Mouse (Mus musculus) thymus, adult 2 months (tissue): ENCODE measurements around the gene 4930412O13Rik. TPM values are rescaled to one million over a fixed set of nuclear protein-coding genes. Genes with fewer than 3 reads are reported as not detected.

ENCODE experiments used
- DNase-seq: peaks from one replicate; pipeline ENCODE4 v3.0.0; 2021
- H3K27ac ChIP-seq: fragments of 200-500 bp; 2 replicates; pipeline ENCODE4 v1.5.1; 2012; ENCODE audit warnings: low read length, control low read depth; ENCODE audit not compliant: control insufficient read depth, insufficient read depth
- H3K27me3 ChIP-seq: fragments of 200-500 bp; 2 replicates; pipeline ENCODE4 v1.6.1; 2012; ENCODE audit warnings: mild to moderate bottlenecking, low read length, moderate library complexity, mixed read lengths; ENCODE audit not compliant: control insufficient read depth, insufficient read depth
- H3K36me3 ChIP-seq: fragments of 200-500 bp; 2 replicates; pipeline ENCODE4 v1.6.1; 2012; ENCODE audit warnings: mild to moderate bottlenecking, low read length, moderate library complexity; ENCODE audit not compliant: control insufficient read depth, insufficient read depth
- H3K4me1 ChIP-seq: fragments of 200-500 bp; replicated peaks from 2 replicates; pipeline ENCODE4 v1.6.1; 2012; ENCODE audit warnings: low read length; ENCODE audit not compliant: control insufficient read depth, insufficient read depth
- H3K4me3 ChIP-seq: fragments of 200-500 bp; 2 replicates; pipeline ENCODE4 v1.5.1; 2012; ENCODE audit warnings: mild to moderate bottlenecking, low read length, control low read depth, moderate library complexity; ENCODE audit not compliant: control insufficient read depth, insufficient read depth
- CTCF ChIP-seq: fragments of 200-500 bp; IDR thresholded peaks from 2 replicates; pipeline ENCODE4 v1.5.1; 2012; ENCODE audit warnings: mild to moderate bottlenecking, control low read depth, low read length, moderate library complexity, borderline replicate concordance; ENCODE audit not compliant: control insufficient read depth, poor library complexity, insufficient read depth; ENCODE audit errors: extremely low read depth
- POLR2A ChIP-seq: fragments of 200-500 bp; IDR thresholded peaks from 2 replicates; pipeline ENCODE4 v1.6.1; 2012; ENCODE audit warnings: mild to moderate bottlenecking, low read length, control low read depth, moderate library complexity; ENCODE audit not compliant: control insufficient read depth, poor library complexity, insufficient read depth; ENCODE audit errors: extremely low read depth
- WGBS: fragments of 180-500 bp; shearing (Covaris S2); methylation state at CpG from one replicate; pipeline ENCODE4 v1.1.7; 2018; 5-methylcytosine and 5-hydroxymethylcytosine counted together
- polyA plus RNA-seq: library from polyadenylated mRNA; depleted of rRNA; stranded (reverse); fragments of >200 nt; gene quantifications from 2 replicates; pipeline ENCODE4 v1.2.3, GENCODE M21; 2012

Gene 4930412O13Rik
- polyA plus RNA-seq, 1 experiment = not detected

GRCm38 (mm10) chr2:9875220-9875619 is 5.8 kb upstream of the 4930412O13Rik start:
- Histone ChIP-seq H3K4me3 (0 out of 2 replicates have a peak overlapping the region, but pooled peaks have one; percentile 14), H3K4me1 (peaks cover 40% of the 10 kb centered on the region), H3K36me3 (peaks cover 16% of the 10 kb centered on the region), H3K27ac (0 out of 2 replicates have a peak overlapping the region, but pooled peaks have one; percentile 31), H3K27me3 (no peaks in the 10 kb centered on the region)
- no peak for DNase-seq
- 80% methylated on average over 4 of the region's 4 CpGs for WGBS
- no peak for TF ChIP-seq CTCF
- TF ChIP-seq POLR2A = no peak

- WGBS = 36% methylated on average over 12 of the region's 12 CpGs
- TF ChIP-seq CTCF = no peak
- TF ChIP-seq POLR2A = no peak
- H3K36me3 ChIP-seq = peaks cover 16% of the 10 kb centered on the region
- H3K4me3 ChIP-seq = peak overlapping the region; percentile 32
- peak; percentile 63 for DNase-seq
- H3K4me1 ChIP-seq = peaks cover 39% of the 10 kb centered on the region
- H3K27ac ChIP-seq = peak overlapping the region; percentile 74
- H3K27me3 ChIP-seq = 0 out of 2 replicates have a peak, but pooled peaks cover under 1% of the 10 kb centered on the region
Measured at GRCm38 (mm10) chr2:9875676-9876357, 5.2 kb upstream of the 4930412O13Rik start.

- TF ChIP-seq POLR2A (no peak), CTCF (0 out of 2 replicates have a peak, but pooled peaks have one; percentile 22)
- Histone ChIP-seq H3K36me3 (peaks cover 16% of the 10 kb centered on the region), H3K4me3 (peak overlapping the region; percentile 99), H3K27ac (peak overlapping the region; percentile 74), H3K4me1 (peaks cover 38% of the 10 kb centered on the region), H3K27me3 (peaks cover 8% of the 10 kb centered on the region; the same call in 1 of the 2 replicates)
- 2% methylated on average over 31 of the region's 31 CpGs for WGBS
- DNase-seq = peak; percentile 56
Measured at GRCm38 (mm10) chr2:9876621-9877325, 4.3 kb upstream of the 4930412O13Rik start.

GRCm38 (mm10) chr2:9877326-9877690 is 3.7 kb upstream of the 4930412O13Rik start:
- TF ChIP-seq POLR2A (0 out of 2 replicates have a peak, but pooled peaks have one; percentile 36), CTCF (no peak)
- H3K4me3 ChIP-seq = peak overlapping the region; percentile 99
- H3K4me1 ChIP-seq = peaks cover 40% of the 10 kb centered on the region
- H3K36me3 ChIP-seq = peaks cover 16% of the 10 kb centered on the region
- H3K27me3 ChIP-seq = peaks cover 14% of the 10 kb centered on the region
- DNase-seq = peak; percentile 49
- H3K27ac ChIP-seq = peak overlapping the region; percentile 74
- under 1% methylated on average over 35 of the region's 35 CpGs for WGBS

- Histone ChIP-seq H3K27ac (peak overlapping the region; percentile 74), H3K27me3 (peaks cover 21% of the 10 kb centered on the region), H3K4me3 (peak overlapping the region; percentile 99), H3K4me1 (peaks cover 42% of the 10 kb centered on the region), H3K36me3 (peaks cover 16% of the 10 kb centered on the region)
- TF ChIP-seq POLR2A (no peak; the same call in 1 of the 2 replicates), CTCF (no peak)
- 0% methylated on average over 19 of the region's 19 CpGs for WGBS
- DNase-seq = peak; percentile 54
Measured at GRCm38 (mm10) chr2:9877966-9878563, 3.0 kb upstream of the 4930412O13Rik start.

- Histone ChIP-seq H3K4me1 (peaks cover 44% of the 10 kb centered on the region), H3K27ac (peak overlapping the region; percentile 75), H3K4me3 (peak overlapping the region; percentile 99), H3K36me3 (peaks cover 14% of the 10 kb centered on the region), H3K27me3 (peaks cover 25% of the 10 kb centered on the region)
- peak; percentile 84 for DNase-seq
- WGBS = under 1% methylated on average over 31 of the region's 33 CpGs
- peak; percentile 74; the same call in 1 of the 2 replicates for TF ChIP-seq POLR2A
- no peak for TF ChIP-seq CTCF
Measured at GRCm38 (mm10) chr2:9878564-9879081, 2.4 kb upstream of the 4930412O13Rik start.
